Mouse (Mus musculus) CH12.LX (cell line): ENCODE measurements around the gene Limk2.

Source experiments
- CTCF ChIP-seq, 2 experiments: IDR thresholded peaks in 1 of 2; conservative IDR thresholded peaks in 1 of 2; 2 replicates each; pipeline ENCODE4 v1.5.1; 2011 to 2012; ENCODE audit warnings: low read depth in 2 of 2, low read length in 2 of 2, improper control_type of control experiment in 1 of 2, inconsistent platforms in 1 of 2, mild to moderate bottlenecking in 1 of 2, moderate library complexity in 1 of 2
- EP300 ChIP-seq: IDR thresholded peaks from 2 replicates; pipeline ENCODE4 v1.6.1; 2011; ENCODE audit warnings: low read length, improper control_type of control experiment
- ETS1 ChIP-seq: conservative IDR thresholded peaks from 2 replicates; pipeline ENCODE4 v1.6.1; 2012; ENCODE audit warnings: low read depth, mild to moderate bottlenecking, inconsistent platforms, low read length, improper control_type of control experiment, moderate library complexity
- HCFC1 ChIP-seq: IDR thresholded peaks from 2 replicates; pipeline ENCODE4 v1.6.1; 2012; ENCODE audit warnings: low read depth, mild to moderate bottlenecking, inconsistent platforms, low read length, improper control_type of control experiment
- JUN ChIP-seq: IDR thresholded peaks from 2 replicates; pipeline ENCODE4 v1.6.1; 2011; ENCODE audit warnings: low read depth, mild to moderate bottlenecking, low read length, improper control_type of control experiment, moderate library complexity; ENCODE audit not compliant: insufficient read depth
- KAT2A ChIP-seq: IDR thresholded peaks from 2 replicates; pipeline ENCODE4 v1.6.1; 2012; ENCODE audit warnings: low read length, improper control_type of control experiment, inconsistent platforms; ENCODE audit not compliant: insufficient replicate concordance
- MEF2A ChIP-seq: IDR thresholded peaks from 2 replicates; pipeline ENCODE4 v1.6.1; 2014; ENCODE audit warnings: low read depth, mild to moderate bottlenecking, inconsistent platforms, low read length, improper control_type of control experiment, borderline replicate concordance
- POLR2AphosphoS2 ChIP-seq: IDR thresholded peaks from 2 replicates; pipeline ENCODE4 v1.6.1; 2011; ENCODE audit warnings: low read depth, low read length, improper control_type of control experiment
- TCF12 ChIP-seq: IDR thresholded peaks from 2 replicates; pipeline ENCODE4 v1.6.1; 2014; ENCODE audit warnings: low read depth, mild to moderate bottlenecking, inconsistent platforms, low read length, improper control_type of control experiment
- ZMIZ1 ChIP-seq: IDR thresholded peaks from 2 replicates; pipeline ENCODE4 v1.6.1; 2012; ENCODE audit warnings: low read depth, mild to moderate bottlenecking, inconsistent platforms, low read length, improper control_type of control experiment

DNA sequence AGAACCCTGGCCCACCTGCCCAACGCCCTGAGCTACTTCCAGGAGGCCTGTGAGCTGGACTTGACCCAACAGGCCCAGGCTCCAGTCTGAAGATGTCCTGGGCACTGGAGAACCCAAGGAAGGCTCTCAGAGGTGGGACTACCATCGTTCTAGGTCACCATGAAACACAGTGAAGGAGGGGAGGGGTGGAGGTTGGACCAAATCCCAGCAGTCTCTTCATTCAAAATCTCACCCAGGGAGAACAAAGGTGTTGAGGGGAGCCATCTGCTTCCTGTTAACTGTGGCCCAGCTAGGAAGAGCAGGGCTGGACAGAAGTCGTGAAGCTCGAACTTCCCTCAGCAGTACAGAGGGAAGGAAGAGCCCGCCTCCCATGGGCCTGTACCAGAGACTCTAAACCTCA lies 19.0 kb downstream of the Limk2 start:
- no peak for TF ChIP-seq TCF12
- TF ChIP-seq ZMIZ1, result no peak
- no peak for TF ChIP-seq POLR2AphosphoS2
- no peak for TF ChIP-seq CTCF (conservative IDR thresholded peaks at IDR 0.05 in 1 of 2, IDR thresholded peaks at IDR 0.05 in 1 of 2; ENCODE audit: low read depth in 2 of 2, low read length in 2 of 2)
- TF ChIP-seq MEF2A, result no peak
- TF ChIP-seq ETS1, result no peak
- no peak for TF ChIP-seq EP300
- no peak for TF ChIP-seq JUN
- TF ChIP-seq KAT2A, result no peak
- no peak for TF ChIP-seq HCFC1
